Mouse (Mus musculus) monocyte, adult 59 days (primary cell): ENCODE data around the gene Coch. TPM values are rescaled to one million over a fixed set of nuclear protein-coding genes. Genes with fewer than 3 reads are reported as not detected.

Experiments used
- total RNA-seq, 2 experiments: library from RNA; stranded (reverse); gene quantifications; one replicate each; pipeline ENCODE4 v1.2.4; 2023

Coch gene
- total RNA-seq = 1 to 10 TPM; 1.0 to 1.3 TPM

DNA sequence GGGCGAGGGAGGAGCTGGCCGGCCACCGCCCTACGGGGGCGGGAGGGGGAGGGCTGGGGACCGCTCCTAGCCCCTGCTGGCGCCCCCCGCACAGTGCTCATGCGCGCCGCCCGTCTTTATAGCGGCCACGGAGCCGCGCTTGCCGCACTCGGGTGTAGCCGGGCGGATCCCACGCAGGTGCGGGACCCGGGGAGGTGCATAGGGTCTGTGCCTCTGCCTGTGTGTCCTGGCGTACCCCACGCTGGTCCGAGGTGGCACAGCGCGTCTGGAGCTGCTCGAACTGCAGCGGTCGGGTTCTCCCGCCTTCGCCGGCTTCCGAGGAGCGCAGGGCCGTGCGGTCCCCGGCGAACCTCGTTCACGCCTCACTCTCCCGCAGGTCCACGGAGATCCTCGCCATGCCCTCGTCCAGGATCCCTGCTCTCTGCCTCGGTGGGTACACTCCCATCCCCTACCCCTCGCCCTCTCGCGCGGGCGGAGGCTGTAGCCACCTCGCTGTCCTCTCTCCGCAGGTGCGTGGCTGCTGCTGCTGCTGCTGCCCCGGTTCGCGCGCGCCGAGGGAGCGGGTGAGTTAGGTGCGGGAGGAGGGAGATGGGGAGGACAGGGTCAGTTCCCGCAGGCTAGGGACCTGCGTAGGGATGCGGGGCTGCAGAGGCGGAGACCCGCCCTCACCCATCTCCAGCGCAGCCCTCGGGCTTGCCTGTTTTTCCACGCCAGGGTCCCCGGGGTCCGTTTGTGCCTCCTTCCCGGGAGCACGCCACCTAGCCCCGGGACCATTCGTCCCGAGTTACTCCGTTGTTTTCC lies at the start of gene Coch:
TSS of gene Coch (plus strand) at position 113 of the 801 bp plus-strand sequence.

Other genes starting within 250 kb of the Coch start
- gene G2e3, start 245.3 kb upstream of the Coch start, total RNA-seq = 1 to 10 TPM; 5.9 to 7.7 TPM
- 10 to 100 TPM; 45.1 to 46.7 TPM for gene Scfd1, start 215.8 kb upstream of the Coch start, total RNA-seq
- gene Ap4s1, start 97.7 kb downstream of the Coch start, total RNA-seq = 10 to 100 TPM; 19.2 to 22.0 TPM
- gene Strn3, start 98.6 kb downstream of the Coch start, total RNA-seq = 10 to 100 TPM; 47.5 to 55.4 TPM
- 100 to 1,000 TPM in 1 of 2 experiments, 10 to 100 TPM in 1; 99.6 to 101 TPM for gene Hectd1, start 236.2 kb downstream of the Coch start, total RNA-seq